Mouse (Mus musculus) gastrocnemius, postnatal 36 days (tissue): ENCODE data around the gene Zfp189. TPM values are rescaled to one million over a fixed set of nuclear protein-coding genes. Genes with fewer than 3 reads are reported as not detected.

Experiments used
- DNase-seq, 2 experiments: peaks; one replicate each; pipeline ENCODE4 v3.0.0; 2022
- intact Hi-C: fragments of 180-260 bp; cut with DNase I; formaldehyde crosslinking; loops from one replicate; pipeline ENCODE4 v1.15.1; 2025
- total RNA-seq, 2 experiments: library from RNA; stranded (reverse); gene quantifications; 2 replicates each; pipeline ENCODE4 v1.2.3; 2021

The Zfp189 gene
- total RNA-seq, 2 experiments from 2014 or later, result 2.8 to 3.1 TPM

DNA sequence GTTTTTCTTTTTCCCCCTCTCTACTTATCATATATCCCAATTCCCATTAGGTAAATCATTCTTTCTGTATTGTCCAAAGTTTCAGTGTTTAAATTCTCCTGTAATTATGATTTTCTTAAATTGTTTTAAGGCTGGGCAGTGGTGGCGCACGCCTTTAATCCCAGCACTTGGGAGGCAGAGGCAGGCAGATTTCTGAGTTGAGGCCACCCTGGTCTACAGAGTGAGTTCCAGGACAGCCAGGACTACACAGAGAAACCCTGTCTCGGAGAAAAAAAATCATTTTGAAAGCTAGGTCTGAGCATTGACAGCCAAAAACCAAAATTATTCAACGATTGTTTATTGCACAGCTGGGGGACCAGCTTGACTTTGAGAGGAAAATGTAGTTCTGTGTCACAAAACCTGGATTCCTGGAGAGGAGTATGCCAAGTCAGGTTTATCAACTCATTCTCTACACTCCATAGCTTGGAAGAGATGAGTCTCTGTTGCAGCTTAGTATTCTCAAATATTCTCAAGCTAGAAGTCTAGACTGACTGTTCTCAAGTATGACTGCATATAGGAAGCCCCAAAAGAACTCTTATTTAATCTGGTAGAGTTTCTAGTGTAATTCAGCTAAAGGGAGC is 14.8 kb downstream of the Zfp189 start:
- intact Hi-C loops, result no loop called here
- DNase-seq, result no peak

DNA sequence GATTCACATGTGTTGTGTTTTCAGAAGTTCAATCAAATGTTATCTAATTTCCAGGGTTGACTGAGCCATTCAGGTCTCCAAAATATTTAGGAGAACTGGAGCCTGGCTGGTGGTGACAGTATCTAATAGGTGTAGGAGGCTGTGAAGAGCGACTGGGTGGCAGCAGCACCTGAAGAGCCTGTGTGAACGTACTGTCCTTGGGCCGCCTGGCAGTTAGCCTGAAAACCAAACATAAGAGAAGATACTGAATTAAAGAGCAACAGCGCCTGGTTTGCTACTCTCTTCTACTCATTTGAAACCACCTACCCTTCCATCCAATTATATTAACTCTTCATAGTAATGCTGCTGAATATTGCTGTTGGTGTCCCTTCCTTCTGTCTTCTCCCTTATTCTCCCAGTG is 15.7 kb downstream of the Zfp189 start:
- intact Hi-C loops, result no loop called here
- DNase-seq, result no peak

DNA sequence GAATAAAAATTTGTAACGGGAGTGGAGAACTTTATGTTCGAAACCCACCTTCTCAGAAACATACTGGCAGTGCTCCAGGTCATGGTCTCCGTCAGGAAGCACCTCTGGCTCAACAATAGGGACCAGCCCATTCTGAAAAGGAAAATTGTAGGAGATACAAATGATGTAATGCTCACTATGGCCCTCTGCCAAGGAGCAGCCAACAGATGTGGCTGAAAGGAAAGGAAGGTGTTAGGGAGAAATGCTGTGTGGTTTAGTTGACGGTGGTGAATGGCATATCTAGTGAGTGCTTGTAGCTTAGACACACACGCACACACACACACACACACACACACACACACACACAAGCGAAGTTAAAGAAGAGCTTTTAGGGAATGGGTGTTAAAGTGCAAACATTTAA is 18.7 kb downstream of the Zfp189 start:
- no peak for DNase-seq

DNA sequence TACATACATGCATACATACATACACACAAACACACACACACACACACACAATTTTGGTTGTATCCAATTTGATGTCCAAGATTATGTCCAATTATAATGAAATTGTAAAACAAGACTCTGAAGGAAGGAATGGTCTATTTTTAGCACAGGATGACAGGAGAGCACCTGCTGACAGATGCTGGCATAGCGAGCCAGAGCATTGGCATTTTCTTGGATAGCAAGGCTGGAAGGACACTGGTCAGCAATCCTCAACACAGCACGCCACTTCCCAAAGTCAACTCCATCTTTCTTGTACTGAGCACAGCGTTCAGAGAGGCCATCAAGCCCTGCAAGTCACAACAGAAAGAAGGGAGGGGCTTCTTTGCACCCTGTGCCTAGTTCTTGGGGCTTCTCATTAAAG is 20.0 kb downstream of the Zfp189 start:
- DNase-seq, result no peak
- intact Hi-C loops, result no loop called here

More for the DNA sequence above, 18.7 kb downstream of the Zfp189 start:
- intact Hi-C loops, result no loop called here

DNA sequence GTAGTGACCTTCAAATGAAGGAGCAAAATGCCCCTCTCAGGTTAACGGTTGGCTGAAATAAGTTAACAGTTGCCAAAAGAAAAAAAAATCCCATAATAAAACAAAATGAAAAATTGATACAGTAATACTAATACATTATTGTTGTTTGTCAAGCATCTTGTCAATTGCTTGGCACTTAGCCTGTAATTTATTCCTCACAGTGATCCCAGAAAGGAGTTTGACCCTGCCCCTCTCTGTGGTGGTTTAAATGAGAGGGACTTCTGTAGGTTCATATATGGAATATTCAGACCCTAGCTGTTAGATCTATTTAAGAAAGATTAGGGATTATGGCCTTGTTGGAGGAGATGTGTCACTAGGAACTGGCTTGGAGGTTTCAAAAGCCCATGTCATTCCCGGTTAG is 25.1 kb downstream of the Zfp189 start:
- intact Hi-C loops, result no loop called here

DNA sequence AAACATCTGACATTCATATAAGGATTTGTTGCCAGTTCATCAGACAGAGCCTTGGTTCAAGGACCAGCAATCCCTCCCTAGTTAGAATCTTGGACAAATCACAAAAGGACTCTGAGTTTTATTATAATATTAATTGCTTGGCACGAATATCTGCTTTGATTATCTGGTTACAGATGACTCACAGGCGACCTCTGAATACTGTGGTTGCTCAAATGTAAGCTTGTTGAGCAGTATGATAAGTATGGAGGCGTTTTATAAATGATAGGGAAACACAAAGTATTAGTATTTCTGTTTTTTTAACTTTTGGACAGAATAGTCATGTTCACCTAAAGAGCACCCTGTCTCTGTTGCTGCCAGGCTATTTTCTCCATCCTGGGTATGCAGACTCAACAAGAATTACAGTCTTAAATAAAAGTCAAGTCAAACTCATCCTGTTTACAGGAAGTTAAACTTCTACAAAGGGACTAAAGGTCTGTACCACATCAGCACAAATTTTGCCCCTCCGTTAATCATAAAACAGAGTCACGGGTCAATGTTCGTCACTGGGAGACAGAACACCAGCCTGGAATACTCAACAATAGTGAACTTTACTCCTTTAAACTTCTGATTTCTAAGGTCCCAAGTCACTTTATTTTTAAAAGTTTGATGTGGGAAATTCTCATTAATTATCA is 26.0 kb downstream of the Zfp189 start:
- DNase-seq, result no peak
- intact Hi-C loops, result no loop called here

More for the DNA sequence above, 25.1 kb downstream of the Zfp189 start:
- no peak for DNase-seq

DNA sequence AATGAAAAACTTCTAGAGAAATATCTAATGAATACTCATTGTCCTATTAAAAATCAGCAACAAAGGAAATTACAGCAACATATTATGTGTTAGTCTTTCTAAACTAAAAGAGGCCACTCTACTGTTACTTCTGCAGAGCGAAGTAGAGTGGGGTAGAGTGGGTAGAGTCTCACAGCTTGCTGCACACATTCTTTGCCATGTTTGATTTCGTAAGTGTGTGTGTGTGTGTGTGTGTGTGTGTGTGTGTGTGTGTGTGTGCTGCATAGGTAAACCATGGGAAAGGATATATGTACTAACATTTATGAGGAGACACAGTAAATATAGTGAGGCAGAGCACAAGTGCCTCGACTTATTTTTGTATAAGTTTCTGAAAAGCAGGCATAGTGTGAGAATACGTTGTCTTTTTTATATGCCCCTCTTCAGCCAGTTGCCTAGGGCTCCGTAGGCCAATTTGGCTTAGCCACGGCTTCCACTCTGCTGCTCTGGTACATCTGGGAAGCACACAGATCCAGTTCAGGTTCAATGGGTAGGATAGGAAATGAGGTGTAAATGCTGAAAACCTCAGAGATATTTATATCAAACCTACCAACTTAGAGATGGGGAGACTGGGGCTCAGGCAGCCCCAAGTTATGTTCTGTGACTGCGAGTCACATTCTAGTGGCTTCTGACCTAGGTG is 26.7 kb downstream of the Zfp189 start:
- intact Hi-C loops, result no loop called here
- no peak for DNase-seq

DNA sequence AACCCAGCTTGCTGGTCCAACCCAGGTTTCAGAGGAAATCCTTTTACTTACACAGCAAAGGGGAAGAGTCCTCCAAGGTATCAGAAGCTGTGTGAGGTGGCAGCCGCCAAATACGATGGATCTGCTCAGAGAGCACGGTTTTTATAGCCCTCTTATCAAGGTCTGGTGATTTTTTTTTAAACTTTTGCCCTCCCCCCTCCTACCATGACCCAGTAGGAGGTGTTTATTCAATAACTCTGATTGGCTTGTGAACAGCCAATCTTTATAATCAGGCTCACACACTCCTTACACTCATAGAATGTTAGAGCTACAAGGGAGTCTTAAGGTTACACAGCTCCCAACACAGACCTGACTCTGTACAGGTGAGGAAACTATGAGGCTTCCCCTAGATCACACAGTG is 28.4 kb downstream of the Zfp189 start, which contains the start of gene Aldob:
Gene Aldob, minus strand, starts transcription at position 164 of the 400 bp plus-strand sequence.
- no peak for DNase-seq
- intact Hi-C loops, result no loop called here

DNA sequence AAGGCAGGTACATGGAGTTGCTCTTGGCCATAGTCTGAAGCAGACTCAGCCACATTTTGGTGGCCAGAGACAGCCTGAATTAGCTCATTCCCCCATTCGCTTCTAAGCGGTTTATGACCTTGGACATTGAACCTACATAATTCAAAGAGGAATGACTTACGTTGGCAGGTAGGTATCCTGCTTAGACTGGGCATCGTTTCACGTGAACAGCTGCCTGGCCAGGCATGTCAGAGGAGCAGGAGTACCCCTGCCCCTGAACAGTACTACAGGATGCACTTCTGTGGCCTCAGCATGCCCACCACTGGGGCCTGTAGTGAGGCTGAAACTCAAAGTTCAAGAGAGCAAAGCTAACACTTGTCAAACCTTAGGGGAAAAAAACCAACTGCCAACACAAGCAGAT is 32.4 kb downstream of the Zfp189 start:
- no peak for DNase-seq
- intact Hi-C loops, result no loop called here

DNA sequence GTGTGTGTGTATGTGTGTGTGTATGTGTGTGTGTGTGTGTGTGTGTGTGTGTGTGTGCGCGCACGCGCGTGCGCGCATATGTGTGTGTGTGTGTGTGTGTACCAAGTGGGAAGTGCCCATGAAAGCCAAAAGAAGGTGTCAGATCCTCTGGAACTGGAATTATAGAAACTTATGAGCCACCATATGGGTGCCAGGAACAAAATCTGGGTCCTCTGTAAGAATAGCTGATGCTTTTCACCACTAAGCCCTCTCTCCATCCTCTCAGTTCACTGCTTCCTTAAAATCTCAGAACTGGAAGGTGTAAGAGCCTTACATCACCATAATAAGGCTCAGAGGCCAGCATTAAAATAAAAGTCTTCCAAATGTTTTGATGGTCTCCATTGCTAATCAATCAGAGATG is 36.4 kb downstream of the Zfp189 start:
- no peak for DNase-seq
- intact Hi-C loops, result loop anchor here (5.0 kb wide), 1 partner anchor 35 kb away; the partner anchor contains the start of genes Mrpl50 and Zfp189

DNA sequence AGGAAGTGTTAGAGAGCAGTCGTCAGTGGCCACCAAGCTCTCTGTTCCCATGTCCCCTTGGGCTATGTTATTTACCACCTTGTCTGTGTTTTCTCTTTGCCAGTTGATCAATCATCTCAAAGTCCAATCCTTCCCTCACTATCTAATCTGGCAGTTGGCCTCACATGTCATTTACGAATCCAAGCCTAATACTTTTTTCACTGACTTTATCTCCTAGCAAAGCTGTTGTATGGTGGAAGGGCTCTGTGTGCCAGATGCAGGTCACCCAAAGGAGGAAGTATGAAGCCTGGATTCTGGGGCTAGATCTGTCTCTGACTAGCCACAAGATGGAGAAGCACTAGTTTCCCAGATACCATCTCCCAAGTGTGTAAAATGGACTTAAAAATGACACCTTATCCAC is 37.2 kb downstream of the Zfp189 start:
- DNase-seq, result no peak
- intact Hi-C loops, result loop anchor here (5.0 kb wide), 1 partner anchor 36 kb away; the partner anchor contains the start of genes Mrpl50 and Zfp189

DNA sequence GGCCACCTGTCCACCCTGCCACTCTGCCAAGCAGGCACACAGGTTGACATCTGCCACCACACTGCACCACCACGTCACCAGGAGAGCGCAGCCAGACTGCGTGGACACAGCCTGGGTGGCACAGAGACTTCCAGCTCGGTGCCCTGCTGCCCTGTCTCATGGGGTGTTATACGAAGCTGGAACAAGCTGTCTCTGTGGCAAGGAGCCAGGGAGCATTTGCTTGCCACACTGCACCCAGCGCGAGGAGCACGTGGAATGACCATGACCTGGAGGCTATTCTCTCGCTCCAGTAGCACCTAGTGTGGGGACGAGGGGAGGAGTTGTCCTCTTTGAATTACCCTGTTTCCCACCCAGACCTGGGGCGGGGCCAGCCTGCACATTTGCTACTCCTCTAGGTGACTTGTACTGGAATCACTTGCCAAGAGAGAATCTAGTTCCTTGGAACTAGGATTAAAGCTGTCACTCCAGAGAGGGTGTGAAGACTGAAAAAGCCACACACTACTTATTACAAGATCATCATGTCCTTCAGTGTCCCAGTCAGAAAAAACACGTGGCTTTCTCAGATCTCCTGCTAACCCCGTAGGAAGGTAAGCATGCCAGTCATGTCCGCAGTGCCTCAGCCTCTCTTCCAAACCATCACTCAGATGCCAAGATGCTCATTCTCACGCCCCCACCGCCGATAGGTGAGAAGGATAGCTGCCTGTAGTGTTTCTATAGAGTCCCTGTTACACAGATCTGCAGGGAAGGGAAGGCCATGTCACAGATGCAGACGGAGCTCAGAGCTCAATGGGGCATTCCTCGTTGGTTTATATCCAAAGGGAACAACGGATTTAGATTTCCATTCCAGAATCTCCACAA is 39.2 kb downstream of the Zfp189 start:
- intact Hi-C loops, result loop anchor here (5.0 kb wide), 1 partner anchor 38 kb away; the partner anchor contains the start of genes Mrpl50 and Zfp189
- DNase-seq, result peak; percentile 53 to 54

DNA sequence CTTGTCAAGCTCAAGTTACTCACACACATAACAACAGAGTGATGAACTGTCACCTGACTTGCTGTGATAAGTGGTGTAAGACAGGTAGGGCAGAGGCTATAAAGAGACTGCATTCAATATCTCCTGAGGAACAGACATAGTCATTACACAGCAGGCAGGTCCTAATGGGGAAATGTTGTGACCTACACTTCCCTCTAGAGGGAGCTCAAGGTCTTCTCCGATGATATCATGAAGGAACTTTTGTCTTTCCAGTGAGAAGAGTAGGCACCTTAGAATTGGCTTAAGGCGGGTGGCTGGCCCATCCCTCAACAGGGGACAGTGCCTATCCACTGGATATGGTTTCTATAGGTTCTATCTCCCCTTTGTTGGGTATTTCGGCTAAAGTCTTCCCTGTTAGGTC is 46.6 kb downstream of the Zfp189 start:
- peak in 1 of 2 experiments; percentile 24 for DNase-seq
- intact Hi-C loops, result loop anchor here (1.0 kb wide), 1 partner anchor 60 kb away; no protein-coding TSS in a partner anchor

DNA sequence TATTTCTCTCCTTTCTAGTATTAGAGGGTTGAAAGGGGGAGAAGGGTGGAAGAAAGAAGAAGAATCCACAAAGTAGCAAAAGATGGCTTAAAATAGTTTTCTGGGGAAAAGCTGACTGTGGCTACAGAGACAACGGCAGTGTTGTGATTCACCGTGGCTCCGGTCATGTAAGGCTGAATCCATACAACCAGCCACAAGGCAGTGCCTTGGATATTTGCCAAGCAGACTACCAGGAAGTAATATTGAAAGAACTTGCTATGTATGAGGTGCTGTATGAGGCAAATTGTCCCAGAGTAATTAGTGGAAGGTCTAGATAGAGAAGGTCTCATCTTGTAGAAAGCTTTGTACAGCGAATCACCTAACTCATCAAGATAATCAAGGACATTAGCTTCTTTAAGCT is 51.2 kb downstream of the Zfp189 start:
- intact Hi-C loops, result no loop called here
- no peak for DNase-seq

Other genes with a start within 250 kb of the Zfp189 start
- not detected for gene Acnat2, start 113.0 kb upstream of the Zfp189 start, total RNA-seq
- not detected for gene Acnat1, start 47.3 kb upstream of the Zfp189 start, total RNA-seq
- under 1 TPM in 1 of 2 experiments, not detected in 1; 0.28 TPM for gene Baat, start 14.6 kb upstream of the Zfp189 start, total RNA-seq
- gene Mrpl50, start 83 bp upstream of the Zfp189 start, total RNA-seq, result 10 to 100 TPM; 29.1 to 30.7 TPM
- gene Aldob, start 28.4 kb downstream of the Zfp189 start, total RNA-seq, result under 1 TPM in 1 of 2 experiments, not detected in 1; 0.20 TPM
- gene Tmem246, start 76.7 kb downstream of the Zfp189 start, total RNA-seq, result 10 to 100 TPM; 29.6 to 30.5 TPM
- 10 to 100 TPM; 23.3 to 27.7 TPM for gene Rnf20, start 110.8 kb downstream of the Zfp189 start, total RNA-seq
- gene Ppp3r2, start 160.8 kb downstream of the Zfp189 start, total RNA-seq, result not detected